In genomic region chr6:81668944-81669343, GRCm38 (mm10) we compare ENCODE assay signal across 28 mouse cellular contexts.
"Had no signal": no experiment of that assay in that cellular context is flagged by ENCODE, and none has a peak within 500 bp of the region (broad histone marks: within the 10 kb centered on the region; RNA-seq: fewer than 3 reads in every experiment).

No protein-coding gene starts in this region.

- H3K9ac ChIP-seq: embryonic facial prominence, embryonic 12.5 days; embryonic facial prominence, embryonic 13.5 days; embryonic facial prominence, embryonic 15.5 days; forebrain, embryonic 12.5 days; forebrain, embryonic 13.5 days; forebrain, embryonic 15.5 days; forebrain, postnatal 0 days had no signal

- H3K4me2 ChIP-seq: embryonic facial prominence, embryonic 12.5 days; embryonic facial prominence, embryonic 13.5 days; embryonic facial prominence, embryonic 15.5 days; forebrain, embryonic 12.5 days; forebrain, embryonic 13.5 days; forebrain, embryonic 15.5 days had no signal

- H3K36me3 ChIP-seq: embryonic facial prominence, embryonic 10.5 days; embryonic facial prominence, embryonic 12.5 days; embryonic facial prominence, embryonic 13.5 days; embryonic facial prominence, embryonic 15.5 days; forebrain, embryonic 10.5 days; forebrain, embryonic 12.5 days; forebrain, embryonic 15.5 days had no signal

- H3K9me3 ChIP-seq: embryonic facial prominence, embryonic 10.5 days; embryonic facial prominence, embryonic 12.5 days; embryonic facial prominence, embryonic 13.5 days; embryonic facial prominence, embryonic 15.5 days; forebrain, embryonic 10.5 days; forebrain, embryonic 12.5 days; forebrain, embryonic 13.5 days; forebrain, embryonic 15.5 days had no signal

- ATAC-seq: forebrain, embryonic 13.5 days; forebrain, embryonic 14.5 days; forebrain, embryonic 15.5 days; forebrain, embryonic 16.5 days; forebrain, postnatal 0 days had no signal

- DNase-seq: cerebellum, adult 18-20 months; cerebellum, adult 2 months; cerebellum, adult 8-10 months; cerebellum, adult 9-10 months; cerebellum, adult 9-11 months; cerebellum, postnatal 10 days; cerebellum, postnatal 14 days; cerebellum, postnatal 25 days; cerebellum, postnatal 36 days; embryo, embryonic 11 days; forebrain, postnatal 0 days; gastrocnemius, adult 2 months; gastrocnemius, postnatal 10 days; gastrocnemius, postnatal 14 days; gastrocnemius, postnatal 25 days; gastrocnemius, postnatal 36 days; heart, adult 11 months had no signal

- H3K4me3 ChIP-seq: embryonic facial prominence, embryonic 10.5 days; embryonic facial prominence, embryonic 12.5 days; embryonic facial prominence, embryonic 13.5 days; embryonic facial prominence, embryonic 15.5 days; erythroblast, embryonic 14.5 days; forebrain, embryonic 10.5 days; forebrain, embryonic 12.5 days; forebrain, embryonic 13.5 days; forebrain, embryonic 15.5 days; gastrocnemius, adult 2 months had no signal

- H3K4me1 ChIP-seq: embryonic facial prominence, embryonic 10.5 days; embryonic facial prominence, embryonic 12.5 days; embryonic facial prominence, embryonic 13.5 days; embryonic facial prominence, embryonic 15.5 days; forebrain, embryonic 10.5 days; forebrain, embryonic 12.5 days; forebrain, embryonic 13.5 days; forebrain, embryonic 15.5 days had no signal

- H3K27me3 ChIP-seq: embryonic facial prominence, embryonic 12.5 days; embryonic facial prominence, embryonic 13.5 days; embryonic facial prominence, embryonic 15.5 days; forebrain, embryonic 12.5 days; forebrain, embryonic 13.5 days; forebrain, embryonic 15.5 days had no signal

- H3K27ac ChIP-seq: embryonic facial prominence, embryonic 10.5 days; embryonic facial prominence, embryonic 12.5 days; embryonic facial prominence, embryonic 13.5 days; embryonic facial prominence, embryonic 15.5 days; forebrain, embryonic 10.5 days; forebrain, embryonic 12.5 days; forebrain, embryonic 13.5 days; forebrain, embryonic 15.5 days; gastrocnemius, adult 2 months had no signal
